Mouse (Mus musculus): ENCODE measurements around the gene Tstd2.

- no peak for TF ChIP-seq CTCF (conservative IDR thresholded peaks at IDR 0.05; ENCODE audit: insufficient read depth, insufficient read length, low read depth, low read length)
- TF ChIP-seq POLR2A (IDR thresholded peaks at IDR 0.05; ENCODE audit: low read depth, low read length), result no peak
These were observed 72.7 kb downstream of the Tstd2 start for GRCm38 (mm10) chr4:46065695-46066340.
